Mouse (Mus musculus): Measurements from ENCODE around the gene Tmem175. TPM values are rescaled to one million over a fixed set of nuclear protein-coding genes. Genes with fewer than 3 reads are reported as not detected.

Tmem175 gene
- polyA plus RNA-seq, 1 experiment: 2.1 TPM

- no peak for TF ChIP-seq GATA1 (IDR thresholded peaks at IDR 0.05; ENCODE audit: low read length)
These were observed 64.3 kb downstream of the Tmem175 start for GRCm38 (mm10) chr5:108693872-108694288.

GRCm38 (mm10) chr5:108694352-108695261 lies 65.0 kb downstream of the Tmem175 start:
- TF ChIP-seq GATA1 (IDR thresholded peaks at IDR 0.05; ENCODE audit: low read length): no peak

GRCm38 (mm10) chr5:108695861-108696260 lies 66.3 kb downstream of the Tmem175 start:
- TF ChIP-seq GATA1 (IDR thresholded peaks at IDR 0.05; ENCODE audit: low read length): no peak

- TF ChIP-seq GATA1 (IDR thresholded peaks at IDR 0.05; ENCODE audit: low read length): no peak
These were observed 67.0 kb downstream of the Tmem175 start for GRCm38 (mm10) chr5:108696542-108696941.

GRCm38 (mm10) chr5:108697341-108697753 lies 67.8 kb downstream of the Tmem175 start:
- no peak for TF ChIP-seq GATA1 (IDR thresholded peaks at IDR 0.05; ENCODE audit: low read length)

Other genes starting within 250 kb of the Tmem175 start
- gene Pde6b, start 241.4 kb upstream of the Tmem175 start, polyA plus RNA-seq (2012): not detected in 2 replicates
- gene Atp5k, start 195.3 kb upstream of the Tmem175 start, polyA plus RNA-seq (2012): 63.0 and 83.7 TPM in 2 replicates
- not detected in 2 replicates for gene Mfsd7a, start 180.9 kb upstream of the Tmem175 start, polyA plus RNA-seq (2012)
- 15.1 and 16.4 TPM in 2 replicates for gene Pcgf3, start 168.5 kb upstream of the Tmem175 start, polyA plus RNA-seq (2012)
- 0.09 and 0.13 TPM in 2 replicates for gene Cplx1, start 79.7 kb upstream of the Tmem175 start, polyA plus RNA-seq (2012)
- gene Gak, start within 50 bp of the Tmem175 start, polyA plus RNA-seq (2012): 65.6 and 99.4 TPM in 2 replicates
- gene Idua, start 30.6 kb downstream of the Tmem175 start, polyA plus RNA-seq (2012): 7.2 and 7.4 TPM in 2 replicates
- gene Dgkq, start 39.9 kb downstream of the Tmem175 start, polyA plus RNA-seq (2012): 4.2 and 5.0 TPM in 2 replicates
- gene Slc26a1, start 45.8 kb downstream of the Tmem175 start, polyA plus RNA-seq (2012): 0.89 and 1.4 TPM in 2 replicates
- 13.3 and 14.9 TPM in 2 replicates for gene Fgfrl1, start 62.6 kb downstream of the Tmem175 start, polyA plus RNA-seq (2012)
- gene Rnf212, start 145.2 kb downstream of the Tmem175 start, polyA plus RNA-seq (2012): not detected in 2 replicates
- gene Tmed11, start 165.6 kb downstream of the Tmem175 start, polyA plus RNA-seq (2012): not detected in 2 replicates
- not detected in 2 replicates for gene Vmn2r8, start 179.1 kb downstream of the Tmem175 start, polyA plus RNA-seq (2012)
- gene Vmn2r9, start 222.8 kb downstream of the Tmem175 start, polyA plus RNA-seq (2012): not detected in 2 replicates

All from G1E-ER4 (cell line).